Mouse (Mus musculus): ENCODE data around the gene Slx4ip.

Slx4ip gene

DNA sequence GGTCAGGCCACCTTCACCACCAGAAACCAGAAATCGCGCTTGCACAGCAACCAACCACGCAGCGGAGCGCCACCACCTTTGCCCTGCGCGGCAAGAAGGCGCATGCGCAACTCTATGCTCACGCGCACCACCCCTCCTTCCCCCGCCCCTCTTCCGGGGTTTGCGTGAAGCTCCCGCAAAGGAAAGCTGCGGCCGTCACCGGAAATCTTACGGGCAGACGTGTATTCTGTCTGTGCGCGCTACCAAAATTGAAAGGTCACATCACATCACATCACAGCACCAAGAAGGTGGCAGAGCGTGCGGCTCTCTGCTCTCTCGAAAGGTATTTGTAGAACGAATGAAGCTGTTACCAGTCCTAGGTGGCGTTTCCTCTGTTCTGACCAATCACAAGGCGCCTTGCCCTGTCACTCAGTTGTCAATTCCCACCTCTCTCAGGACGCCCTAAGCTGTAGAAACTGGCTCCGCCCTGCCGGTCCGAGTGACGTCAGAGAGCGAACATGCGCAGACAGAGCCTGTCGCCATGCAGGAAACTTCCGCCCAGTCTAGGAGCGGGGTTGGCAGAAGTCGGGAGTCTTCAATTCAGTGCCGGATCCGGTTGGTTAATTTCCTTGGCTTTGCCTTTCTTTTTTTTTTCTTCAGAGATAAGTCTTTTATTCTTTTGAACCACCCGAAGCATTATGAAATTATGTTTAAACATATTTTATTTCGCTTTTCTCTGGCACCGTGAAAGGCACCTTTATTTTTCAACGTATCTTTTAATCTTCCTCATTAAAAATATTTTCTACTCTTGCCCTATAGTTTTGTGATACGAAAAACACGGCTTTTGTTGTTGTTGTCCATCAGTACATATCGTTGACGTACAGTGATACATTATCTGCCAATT is at the start of gene Slx4ip, which contains the start of the genes AL731706.1 and Mkks:
Gene Slx4ip, plus strand, starts transcription at position 151 of the 883 bp plus-strand sequence.
Gene AL731706.1, minus strand, starts transcription at position 322 of the 883 bp plus-strand sequence.
Gene Mkks, minus strand, starts transcription at position 322 of the 883 bp plus-strand sequence.
- in situ Hi-C loops (cut with MboI; ENCODE audit: unreplicated experiment in 2 of 2) = loop anchor here in 1 of 2 experiments (10.0 kb wide), 1 partner anchor 243 kb away; no protein-coding TSS in a partner anchor

GRCm38 (mm10) chr2:136850366-136850765 is 40.7 kb upstream of the Slx4ip start:
- in situ Hi-C loops (cut with MboI; ENCODE audit: unreplicated experiment in 2 of 2) = no loop called here

- in situ Hi-C loops (cut with MboI; ENCODE audit: unreplicated experiment in 2 of 2) = no loop called here
Observed at GRCm38 (mm10) chr2:136854543-136855388, 36.3 kb upstream of the Slx4ip start.

DNA sequence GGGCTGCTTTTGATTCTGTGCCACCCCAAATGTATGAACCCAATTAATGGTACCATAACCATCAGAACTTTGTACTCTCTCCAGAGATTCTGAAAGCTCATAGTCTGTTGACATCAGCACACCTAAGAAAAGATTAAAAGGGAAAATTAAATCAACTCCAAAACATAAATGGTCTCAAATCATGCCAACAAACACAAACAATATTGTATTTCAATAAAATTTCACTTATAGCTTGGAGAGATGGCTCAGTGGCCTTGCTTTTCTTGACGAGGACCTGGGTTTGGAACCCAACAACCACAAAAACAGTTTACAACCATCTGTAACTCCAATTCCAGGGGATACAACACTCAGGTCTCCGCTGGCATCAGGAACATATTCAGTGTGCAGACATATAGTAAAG is 5.4 kb upstream of the Slx4ip start, which contains the start of gene AL731706.2:
Gene AL731706.2, minus strand, starts transcription at position 101 of the 400 bp plus-strand sequence.
- in situ Hi-C loops (cut with MboI; ENCODE audit: unreplicated experiment in 2 of 2) = no loop called here

DNA sequence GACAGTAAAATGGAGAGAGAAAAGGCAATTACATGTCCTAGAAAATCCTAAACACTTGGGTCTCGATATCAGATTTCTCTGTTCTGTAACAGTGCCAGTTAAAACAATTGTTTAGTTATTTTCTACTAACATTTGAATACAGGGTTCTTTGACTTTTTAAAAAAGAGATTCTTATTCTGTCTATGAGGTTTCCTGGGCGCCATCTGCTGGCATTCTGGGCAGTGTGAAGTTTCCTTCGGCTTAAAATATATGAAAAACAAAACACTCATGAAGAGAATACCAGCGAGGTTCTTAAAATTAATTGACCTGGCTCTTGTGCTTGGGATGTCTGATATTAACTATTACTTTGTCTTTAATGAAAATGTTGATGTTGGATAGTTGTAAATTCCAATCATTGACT is 4.2 kb upstream of the Slx4ip start:
- in situ Hi-C loops (cut with MboI; ENCODE audit: unreplicated experiment in 2 of 2) = no loop called here

- in situ Hi-C loops (cut with MboI; ENCODE audit: unreplicated experiment in 2 of 2) = loop anchor here in 1 of 2 experiments (10.0 kb wide), 1 partner anchor 244 kb away; no protein-coding TSS in a partner anchor
Observed at GRCm38 (mm10) chr2:136890716-136891067, 326 bp upstream of the Slx4ip start.

GRCm38 (mm10) chr2:136891951-136892371 is 943 bp downstream of the Slx4ip start:
- in situ Hi-C loops (cut with MboI; ENCODE audit: unreplicated experiment in 2 of 2) = loop anchor here in 1 of 2 experiments (10.0 kb wide), 1 partner anchor 243 kb away; no protein-coding TSS in a partner anchor

DNA sequence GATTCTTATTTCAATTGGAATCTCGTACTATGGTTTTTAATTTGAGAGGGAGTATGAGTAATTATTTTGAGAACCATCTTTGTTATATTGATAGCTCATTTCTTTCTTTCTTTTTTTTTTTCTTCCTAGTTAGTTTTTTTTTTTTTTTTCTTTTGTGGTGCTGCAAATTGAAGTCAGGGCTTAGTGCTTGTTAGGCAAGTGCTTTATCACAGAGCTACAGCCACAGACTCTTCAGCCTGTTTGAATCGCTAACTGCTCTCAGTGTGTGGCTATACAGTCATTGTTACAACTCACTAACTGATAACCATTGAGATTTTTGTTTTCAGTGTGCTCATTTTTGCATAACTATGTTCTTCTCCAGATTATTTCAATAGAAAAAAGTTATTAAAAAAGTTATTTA is 3.5 kb downstream of the Slx4ip start:
- in situ Hi-C loops (cut with MboI; ENCODE audit: unreplicated experiment in 2 of 2) = loop anchor here in 1 of 2 experiments (10.0 kb wide), 1 partner anchor 240 kb away; no protein-coding TSS in a partner anchor

- in situ Hi-C loops (cut with MboI; ENCODE audit: unreplicated experiment in 2 of 2) = loop anchor here in 1 of 2 experiments (10.0 kb wide), 1 partner anchor 239 kb away; no protein-coding TSS in a partner anchor
Observed at GRCm38 (mm10) chr2:136896131-136896530, 5.1 kb downstream of the Slx4ip start.

DNA sequence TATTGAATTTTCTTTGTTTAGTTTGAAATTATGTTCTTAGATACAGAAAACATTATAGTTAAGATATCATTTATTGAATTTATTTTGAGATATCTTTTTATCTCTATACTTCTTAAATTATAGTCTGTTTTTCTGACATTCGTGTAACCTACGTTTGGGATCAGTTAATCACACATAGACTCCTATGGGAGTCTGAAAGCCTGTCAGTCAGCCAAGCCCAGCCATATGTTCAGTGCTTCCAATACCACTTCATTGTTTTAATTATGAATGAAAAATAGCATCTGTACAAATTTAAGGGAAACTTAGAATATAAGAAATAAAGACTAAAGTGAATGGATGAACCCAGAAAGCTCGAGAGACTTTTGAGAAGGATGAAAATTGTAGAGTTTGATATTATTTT is 17.6 kb downstream of the Slx4ip start:
- in situ Hi-C loops (cut with MboI; ENCODE audit: unreplicated experiment in 2 of 2) = no loop called here

DNA sequence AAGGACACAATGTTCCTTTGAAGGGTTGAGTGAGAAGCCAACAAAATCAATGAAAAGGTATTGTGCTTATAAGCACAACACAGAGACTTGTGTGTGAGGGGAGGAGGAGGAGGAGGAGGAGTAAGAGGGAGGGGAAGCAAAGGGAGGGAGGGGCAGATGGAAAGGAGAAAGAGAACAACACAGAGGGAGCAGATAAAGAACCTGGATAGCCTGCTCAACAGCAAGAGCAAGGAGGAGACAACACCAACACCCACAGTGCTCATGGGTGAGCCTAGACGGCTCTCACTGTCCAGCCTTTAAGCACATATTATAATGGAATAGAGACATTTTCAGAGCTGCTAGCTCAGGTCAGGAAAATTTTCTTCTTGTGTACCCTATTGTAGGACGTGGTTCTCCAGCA is 18.3 kb downstream of the Slx4ip start:
- in situ Hi-C loops (cut with MboI; ENCODE audit: unreplicated experiment in 2 of 2) = no loop called here

DNA sequence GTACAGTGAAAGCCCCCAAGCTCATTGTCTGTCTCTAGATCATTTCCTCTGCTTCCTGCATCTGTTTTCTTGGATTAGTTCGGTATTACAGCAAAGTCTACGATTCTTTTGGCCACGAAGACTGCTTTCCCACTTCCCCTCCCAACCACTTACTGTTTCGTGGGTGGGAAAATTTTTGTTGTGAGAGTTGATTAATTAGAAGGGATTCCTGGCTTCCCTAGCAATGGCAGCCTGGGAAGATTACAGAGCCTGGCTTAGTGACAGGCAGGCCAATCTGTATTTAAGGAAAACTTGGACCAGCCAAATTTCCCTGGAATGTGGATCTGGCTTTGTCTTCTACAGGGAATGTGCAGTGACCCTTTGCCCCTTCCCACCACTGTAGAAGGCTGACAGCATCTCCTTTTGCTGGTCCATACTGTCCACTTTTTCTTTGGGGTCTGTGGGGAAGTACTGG is 21.0 kb downstream of the Slx4ip start:
- in situ Hi-C loops (cut with MboI; ENCODE audit: unreplicated experiment in 2 of 2) = loop anchor here (5.0 to 10.0 kb wide), 2 partner anchors 1030 to 1033 kb away; no protein-coding TSS in a partner anchor

DNA sequence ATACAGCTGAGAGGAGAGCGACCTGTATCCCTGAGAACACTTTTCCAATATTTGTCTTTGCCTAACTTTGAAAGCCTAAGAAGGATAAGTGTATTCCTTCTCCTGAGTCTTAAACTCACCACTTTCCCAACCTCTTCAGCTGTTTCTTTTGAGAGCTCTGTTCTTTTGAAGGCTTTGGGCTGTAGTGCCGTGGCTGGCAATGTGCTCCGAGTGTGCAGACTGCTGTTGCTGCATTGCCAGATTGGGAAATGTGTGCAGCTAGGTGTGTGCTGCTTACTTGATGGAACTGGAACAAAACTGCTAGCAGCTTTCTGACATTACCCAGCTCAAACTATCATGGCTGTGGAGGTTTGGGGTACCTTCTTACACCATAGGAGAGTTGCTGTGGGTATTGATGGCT is 22.0 kb downstream of the Slx4ip start:
- in situ Hi-C loops (cut with MboI; ENCODE audit: unreplicated experiment in 2 of 2) = loop anchor here (5.0 to 10.0 kb wide), 2 partner anchors 1029 to 1032 kb away; no protein-coding TSS in a partner anchor

GRCm38 (mm10) chr2:136914334-136914902 is 23.4 kb downstream of the Slx4ip start:
- in situ Hi-C loops (cut with MboI; ENCODE audit: unreplicated experiment in 2 of 2) = loop anchor here (5.0 to 10.0 kb wide), 2 partner anchors 1028 to 1030 kb away; no protein-coding TSS in a partner anchor

- in situ Hi-C loops (cut with MboI; ENCODE audit: unreplicated experiment in 2 of 2) = loop anchor here in 1 of 2 experiments (10.0 kb wide), 1 partner anchor 1025 kb away; no protein-coding TSS in a partner anchor
Observed at GRCm38 (mm10) chr2:136919433-136919832, 28.4 kb downstream of the Slx4ip start.

DNA sequence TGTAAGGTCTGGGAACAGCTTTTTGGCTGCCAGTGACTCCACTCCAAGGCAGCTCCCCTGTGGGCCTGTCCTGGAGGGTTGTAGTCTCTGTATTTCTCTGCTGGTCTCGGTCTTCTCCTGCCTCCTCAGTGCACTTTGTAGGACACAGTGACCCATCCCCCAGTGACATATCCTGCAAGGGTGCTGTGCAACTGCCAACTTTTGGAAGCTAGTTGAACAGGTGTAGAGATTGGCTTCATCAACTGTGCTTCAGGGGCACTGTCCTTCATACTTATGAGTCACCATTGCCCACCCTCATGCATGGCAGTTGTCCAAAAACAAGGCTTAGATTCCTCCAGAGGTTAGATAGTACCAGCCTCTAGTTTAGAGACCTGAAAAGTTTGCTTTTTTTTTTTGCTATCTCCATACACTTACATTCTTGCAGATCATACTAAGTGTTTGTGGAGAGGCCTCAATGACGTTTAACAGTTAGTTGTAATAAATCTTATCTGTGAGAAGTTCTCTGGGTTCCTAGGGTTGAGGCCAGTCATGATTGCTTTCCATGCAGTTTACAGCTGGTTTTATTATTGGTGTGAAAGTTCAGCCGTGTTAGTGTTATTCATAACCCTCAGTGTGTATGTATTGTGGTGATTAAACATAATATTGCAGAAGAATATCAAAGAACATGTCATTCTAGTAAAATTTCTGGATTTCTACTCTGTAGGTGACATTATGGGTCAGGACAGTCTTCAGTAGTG is 29.4 kb downstream of the Slx4ip start:
- in situ Hi-C loops (cut with MboI; ENCODE audit: unreplicated experiment in 2 of 2) = no loop called here

GRCm38 (mm10) chr2:136921003-136921408 is 30.0 kb downstream of the Slx4ip start:
- in situ Hi-C loops (cut with MboI; ENCODE audit: unreplicated experiment in 2 of 2) = no loop called here

DNA sequence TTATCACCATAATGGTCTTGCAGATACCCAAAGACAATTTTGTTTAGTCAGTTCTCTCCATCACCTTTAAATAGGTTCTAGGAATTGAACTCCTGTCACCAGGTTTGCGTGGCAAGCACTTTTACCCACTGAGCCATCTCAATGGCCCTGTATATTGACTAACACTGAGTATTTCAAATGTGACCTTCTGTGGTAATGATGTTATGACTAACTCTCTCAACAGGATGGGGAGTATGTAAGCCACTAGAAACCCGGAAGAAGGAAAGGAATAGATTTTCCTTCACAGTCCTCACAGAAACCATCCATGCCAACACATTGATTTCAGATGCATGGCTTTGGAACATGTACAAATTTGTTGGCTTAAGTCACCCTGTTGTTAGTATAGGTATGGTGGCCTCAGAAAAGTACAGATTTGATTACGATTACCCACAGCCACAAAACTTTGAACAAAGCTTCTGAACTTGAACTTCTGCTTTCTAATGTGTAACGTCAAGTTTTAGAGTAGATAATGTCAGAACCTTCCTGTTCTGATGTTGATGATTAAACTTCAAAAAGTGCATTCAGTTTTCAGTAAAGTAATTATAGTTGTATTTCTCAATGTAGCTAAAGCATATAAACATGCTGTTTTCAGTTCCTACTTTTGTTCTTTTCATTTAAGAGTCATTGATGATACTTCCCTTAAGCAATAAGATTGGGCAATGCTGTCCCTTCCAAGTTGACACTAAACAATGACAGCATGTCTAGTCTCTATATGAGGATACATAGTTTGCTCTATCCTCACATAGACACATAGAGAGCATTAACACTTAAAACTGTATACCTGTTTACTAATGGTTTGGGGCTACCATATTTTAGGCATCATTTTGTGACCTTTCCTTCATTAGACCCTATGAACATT is 45.6 kb downstream of the Slx4ip start:
- in situ Hi-C loops (cut with MboI; ENCODE audit: unreplicated experiment in 2 of 2) = no loop called here
